8 mouse cellular contexts compared by ENCODE assay signal in genomic region chr3:40846473-40846956, GRCm38 (mm10). TPM values are rescaled to one million over a fixed set of nuclear protein-coding genes. Genes with fewer than 3 reads are reported as not detected.
DNase-seq lines count a peak whose midpoint lies in the region; ATAC-seq and TF ChIP-seq lines count a peak whose summit lies in the region.
"Not testable (repeated sequence)": the region's sequence is repeated elsewhere in the genome, so short reads cannot be mapped to it uniquely, and the experiment has no call there.

Gene Mfsd8, minus strand, starts transcription at chr3:40846886.

- H3K9ac ChIP-seq in embryonic facial prominence, embryonic 15.5 days, result peak within 1 kb of the TSS; percentile 40
- H3K9ac ChIP-seq in limb, embryonic 14.5 days (ENCODE audit: low read depth, low read length, severe bottlenecking), result peak within 1 kb of the TSS; percentile 47
- peak within 1 kb of the TSS; percentile 56 for H3K9ac ChIP-seq in midbrain, postnatal 0 days (replicated peaks; ENCODE audit: low read length, poor library complexity, severe bottlenecking)

- H3K36me3 ChIP-seq in embryonic facial prominence, embryonic 15.5 days; limb, embryonic 14.5 days (ENCODE audit: control insufficient read depth, insufficient read depth, low read length); midbrain, postnatal 0 days (ENCODE audit: insufficient read depth, low read length): not testable (repeated sequence)

- not testable (repeated sequence) for H3K9me3 ChIP-seq in embryonic facial prominence, embryonic 15.5 days (replicated peaks); limb, embryonic 14.5 days (ENCODE audit: control insufficient read depth, low read length); midbrain, postnatal 0 days (ENCODE audit: low read length)

- H3K4me1 ChIP-seq in bone marrow, adult 2 months (ENCODE audit: control insufficient read depth, insufficient read depth, low read length); embryonic facial prominence, embryonic 15.5 days; limb, embryonic 14.5 days (ENCODE audit: control insufficient read depth, insufficient read depth, low read length); midbrain, postnatal 0 days (ENCODE audit: insufficient read depth, low read length): not testable (repeated sequence)

- peak; percentile 70; the same call in 1 of the 2 replicates for TF ChIP-seq POLR2A in bone marrow, adult 2 months (IDR thresholded peaks at IDR 0.05; ENCODE audit: borderline replicate concordance, control insufficient read depth, low read depth, low read length)
- peak; percentile 31; the same call in 1 of the 2 replicates for TF ChIP-seq POLR2A in limb, embryonic 14.5 days (IDR thresholded peaks at IDR 0.05; ENCODE audit: borderline replicate concordance, extremely low read depth, insufficient read depth, insufficient read length)

- peak; percentile 99 for DNase-seq in 416B (ENCODE audit: low read depth)
- peak; percentile 94 for DNase-seq in heart, adult 8-10 months (ENCODE audit: low spot score)
- DNase-seq in kidney, adult 9 months, result peak; percentile 99
- DNase-seq in limb, embryonic 14.5 days (ENCODE audit: low spot score), result peak; percentile 94
- DNase-seq in midbrain, postnatal 0 days (ENCODE audit: low spot score), result peak; percentile 98
- peak; percentile 86 to 88 for DNase-seq in spleen, postnatal 14 days (ENCODE audit: low spot score in 2 of 2)

- peak within 1 kb of the TSS; percentile 75 for H3K4me2 ChIP-seq in embryonic facial prominence, embryonic 15.5 days (replicated peaks)
- H3K4me2 ChIP-seq in limb, embryonic 14.5 days (replicated peaks; ENCODE audit: low read depth, low read length, severe bottlenecking), result peak within 1 kb of the TSS; percentile 56
- peak within 1 kb of the TSS; percentile 51 for H3K4me2 ChIP-seq in midbrain, postnatal 0 days (ENCODE audit: low read depth, low read length, poor library complexity, severe bottlenecking)

- peak within 1 kb of the TSS; percentile 90 for H3K4me3 ChIP-seq in bone marrow, adult 2 months (replicated peaks; ENCODE audit: control insufficient read depth, low read depth, low read length)
- peak within 1 kb of the TSS; percentile 52 for H3K4me3 ChIP-seq in embryonic facial prominence, embryonic 15.5 days (replicated peaks)
- H3K4me3 ChIP-seq in limb, embryonic 14.5 days (replicated peaks; ENCODE audit: low read length), result peak within 1 kb of the TSS; percentile 42
- H3K4me3 ChIP-seq in midbrain, postnatal 0 days (ENCODE audit: low read depth, low read length), result peak within 1 kb of the TSS; percentile 48

- H3K27ac ChIP-seq in bone marrow, adult 2 months (ENCODE audit: control insufficient read depth, insufficient read depth, low read depth, low read length, poor library complexity), result peak within 1 kb of the TSS; percentile 84
- peak within 1 kb of the TSS; percentile 71 for H3K27ac ChIP-seq in embryonic facial prominence, embryonic 15.5 days (replicated peaks)
- H3K27ac ChIP-seq in limb, embryonic 14.5 days (replicated peaks; ENCODE audit: low read depth, low read length), result peak within 1 kb of the TSS; percentile 78
- H3K27ac ChIP-seq in midbrain, postnatal 0 days (ENCODE audit: low read depth, low read length), result peak within 1 kb of the TSS; percentile 65; the same call in 1 of the 2 replicates

- peak; percentile 52; the same call in 1 of the 2 replicates for TF ChIP-seq CTCF in bone marrow, adult 2 months (IDR thresholded peaks at IDR 0.05; ENCODE audit: control insufficient read depth, insufficient read depth, low read length)
- TF ChIP-seq CTCF in midbrain, postnatal 0 days (IDR thresholded peaks at IDR 0.05), result peak; percentile 77

- ATAC-seq in embryonic facial prominence, embryonic 15.5 days (ENCODE audit: insufficient number of reproducible peaks, low FRiP score, low TSS enrichment, low read depth), result peak; percentile 98
- peak; percentile 98 for ATAC-seq in limb, embryonic 14.5 days (ENCODE audit: low FRiP score, low read depth)
- ATAC-seq in midbrain, postnatal 0 days (ENCODE audit: low FRiP score), result peak; percentile 99

- not testable (repeated sequence) for H3K27me3 ChIP-seq in embryonic facial prominence, embryonic 15.5 days; limb, embryonic 14.5 days (ENCODE audit: control insufficient read depth, insufficient read depth, low read length); midbrain, postnatal 0 days (ENCODE audit: insufficient read depth, low read length)

- WGBS in bone marrow, adult 2 months, result under 1% methylated on average over 39 of the region's 39 CpGs
- under 1% methylated on average over 39 of the region's 39 CpGs for WGBS in embryonic facial prominence, embryonic 15.5 days
- WGBS in limb, embryonic 14.5 days, result 4% methylated on average over 36 of the region's 39 CpGs
- under 1% methylated on average over 34 of the region's 39 CpGs for WGBS in midbrain, postnatal 0 days

RNA-seq across cellular contexts. Expression of gene Mfsd8, which starts in this region (rescaled TPM):
- polyA plus RNA-seq in bone marrow, adult 2 months (2011; ENCODE audit: insufficient read depth, insufficient read length, low replicate concordance, missing spikeins), result 4.0 and 4.2 TPM in 2 replicates
- polyA plus RNA-seq in embryonic facial prominence, embryonic 15.5 days (2015; fragmentation: Nextera tagmentation; extraction: Ambion mirVana), result 10.0 and 10.2 TPM in 2 replicates
- total RNA-seq in heart, adult 8-10 months (2022), result 10 to 100 TPM; 18.8 to 23.6 (median 21.8) TPM
- polyA plus RNA-seq in limb, embryonic 14.5 days (2012; rRNA removed), result 6.5 and 7.1 TPM in 2 replicates
- polyA plus RNA-seq in limb, embryonic 14.5 days (2014; fragmentation: Nextera tagmentation; extraction: Ambion mirVana), result 8.5 and 9.2 TPM in 2 replicates
- 8.5 and 10.2 TPM in 2 replicates for total RNA-seq in midbrain, postnatal 0 days (2014; rRNA removed)
- polyA plus RNA-seq in midbrain, postnatal 0 days (2015; fragmentation: Nextera tagmentation; extraction: Ambion mirVana), result 6.7 TPM in 2 replicates

Comparison
In these comparisons a context has a peak if more than half of its experiments do, and no peak if none do; other contexts are left out.
1. Peak in every context shown above with its lines: DNase-seq, ATAC-seq, H3K4me3 ChIP-seq and H3K27ac ChIP-seq.